Mouse (Mus musculus) cerebellum, adult 2 months (tissue): ENCODE measurements at regions not wholly inside any gene's neighbourhood (a gene's known extent, or its start where the extent isn't known, plus 50 kb on each side); places are given as distances from the start of the nearest gene placed in this dataset.

Experiments
- CTCF ChIP-seq: fragments of 200-500 bp; IDR thresholded peaks from 2 replicates; pipeline ENCODE4 v1.5.1; 2011; ENCODE audit warnings: low read depth, mild to moderate bottlenecking, control low read depth, low read length, moderate library complexity, borderline replicate concordance; ENCODE audit not compliant: insufficient read depth
- POLR2A ChIP-seq: fragments of 200-500 bp; IDR thresholded peaks from 2 replicates; pipeline ENCODE4 v1.6.1; 2011; ENCODE audit warnings: low read length, control low read depth, borderline replicate concordance; ENCODE audit not compliant: insufficient read depth

GRCm38 (mm10) chr13:39835302-39835701 is 525.9 kb downstream of the Ofcc1 start:
- no peak for TF ChIP-seq CTCF
- no peak for TF ChIP-seq POLR2A
